Mouse (Mus musculus) erythroblast, embryonic 14.5 days (primary cell): ENCODE results near the gene Serhl.

ENCODE experiments used
- GATA1 ChIP-seq: IDR thresholded peaks from 2 replicates; pipeline ENCODE4 v1.6.1; 2012; ENCODE audit warnings: low read length, inconsistent platforms, mixed read lengths
- TAL1 ChIP-seq: IDR thresholded peaks from 3 replicates; pipeline ENCODE4 v1.6.1; 2012; ENCODE audit warnings: low read length, inconsistent platforms, mixed read lengths

DNA sequence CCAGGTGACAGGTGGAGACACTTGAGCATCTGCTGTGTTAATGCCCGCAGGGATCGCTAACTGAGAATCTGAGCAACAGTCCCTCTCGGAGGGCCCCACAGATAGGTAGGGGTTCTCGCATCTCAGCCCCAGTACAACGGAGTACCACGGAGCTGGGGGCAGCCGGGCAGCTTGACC, at the start of gene Serhl:
- TF ChIP-seq TAL1, result no peak
- no peak for TF ChIP-seq GATA1
